Mouse (Mus musculus) erythroblast, embryonic 14.5 days (primary cell): ENCODE results near the gene Vinac1. TPM values are rescaled to one million over a fixed set of nuclear protein-coding genes. Genes with fewer than 3 reads are reported as not detected.

ENCODE experiments used
- H3K27me3 ChIP-seq: 2 replicates; pipeline ENCODE4 v1.6.1; 2012; ENCODE audit warnings: inconsistent platforms; ENCODE audit not compliant: control insufficient read depth
- H3K36me3 ChIP-seq: 2 replicates; pipeline ENCODE4 v1.6.1; 2012; ENCODE audit warnings: mild to moderate bottlenecking, inconsistent platforms; ENCODE audit not compliant: control insufficient read depth
- H3K4me1 ChIP-seq: 2 replicates; pipeline ENCODE4 v1.6.1; 2012; ENCODE audit warnings: inconsistent platforms; ENCODE audit not compliant: control insufficient read depth
- H3K4me3 ChIP-seq: replicated peaks from 2 replicates; pipeline ENCODE3; 2012; ENCODE audit warnings: moderate library complexity, mild to moderate bottlenecking, inconsistent platforms
- H3K9me3 ChIP-seq: 2 replicates; pipeline ENCODE4 v1.6.1; 2012; ENCODE audit warnings: low read length, inconsistent platforms, mixed read lengths; ENCODE audit not compliant: control insufficient read depth
- GATA1 ChIP-seq: IDR thresholded peaks from 2 replicates; pipeline ENCODE4 v1.6.1; 2012; ENCODE audit warnings: low read length, inconsistent platforms, mixed read lengths
- TAL1 ChIP-seq: IDR thresholded peaks from 3 replicates; pipeline ENCODE4 v1.6.1; 2012; ENCODE audit warnings: low read length, inconsistent platforms, mixed read lengths
- polyA plus RNA-seq: library from polyadenylated mRNA; stranded (reverse); fragments of >175 nt; gene quantifications from 2 replicates; pipeline ENCODE4 v1.2.3, GENCODE M21; 2012

Gene Vinac1
- polyA plus RNA-seq, 1 experiment = not detected

GRCm38 (mm10) chr2:129006194-129006749, 41.7 kb downstream of the Vinac1 start:
- TF ChIP-seq GATA1 (no peak), TAL1 (no peak)
- Histone ChIP-seq H3K4me1 (peaks cover 21% of the 10 kb centered on the region), H3K27me3 (no peaks in the 10 kb centered on the region), H3K4me3 (no peak overlapping the region), H3K9me3 (no peaks in the 10 kb centered on the region), H3K36me3 (no peaks in the 10 kb centered on the region)

- H3K27me3 ChIP-seq = no peaks in the 10 kb centered on the region
- no peak for TF ChIP-seq TAL1
- no peak for TF ChIP-seq GATA1
- H3K4me1 ChIP-seq = peaks cover 19% of the 10 kb centered on the region
- no peaks in the 10 kb centered on the region for H3K9me3 ChIP-seq
- H3K4me3 ChIP-seq = no peak overlapping the region
- no peaks in the 10 kb centered on the region for H3K36me3 ChIP-seq
These were observed 43.1 kb downstream of the Vinac1 start for GRCm38 (mm10) chr2:129004872-129005271.

DNA sequence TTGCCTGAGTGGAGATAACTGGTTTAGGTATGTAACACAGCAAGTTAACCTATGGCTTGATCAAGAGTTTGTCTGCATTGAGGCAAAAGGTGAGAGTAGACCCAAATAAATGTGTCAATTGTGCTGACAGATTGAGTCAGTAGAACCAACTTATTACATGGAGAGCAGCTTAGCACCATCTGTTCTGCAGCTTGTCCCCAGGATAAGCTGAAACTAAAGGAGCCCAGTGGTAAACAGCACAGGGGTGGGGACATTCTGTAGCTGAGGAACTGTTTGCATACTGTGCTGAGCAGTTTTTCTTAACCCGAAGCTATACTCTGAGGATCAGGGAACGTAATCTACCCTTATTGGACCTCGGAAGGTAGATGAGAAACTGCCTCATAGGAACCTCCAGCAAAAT, 63.2 kb downstream of the Vinac1 start:
- Histone ChIP-seq H3K27me3 (no peaks in the 10 kb centered on the region), H3K36me3 (no peaks in the 10 kb centered on the region), H3K4me1 (no peaks in the 10 kb centered on the region), H3K4me3 (no peak overlapping the region), H3K9me3 (no peaks in the 10 kb centered on the region)
- no peak for TF ChIP-seq GATA1
- TF ChIP-seq TAL1 = no peak

GRCm38 (mm10) chr2:128975572-128975971, 72.4 kb downstream of the Vinac1 start:
- H3K4me1 ChIP-seq = no peaks in the 10 kb centered on the region; the same call in 1 of the 2 replicates
- TF ChIP-seq GATA1 (no peak), TAL1 (no peak)
- H3K9me3 ChIP-seq = no peaks in the 10 kb centered on the region
- H3K36me3 ChIP-seq = no peaks in the 10 kb centered on the region
- H3K27me3 ChIP-seq = no peaks in the 10 kb centered on the region
- H3K4me3 ChIP-seq = no peak overlapping the region

Other genes starting within 250 kb of the Vinac1 start
- gene Tmem87b, start 230.1 kb downstream of the Vinac1 start, polyA plus RNA-seq = 0.05 and 0.08 TPM in 2 replicates
- not detected in 2 replicates for gene Fbln7, start 185.2 kb downstream of the Vinac1 start, polyA plus RNA-seq
- gene Zc3h8, start 104.1 kb downstream of the Vinac1 start, polyA plus RNA-seq = not detected in 2 replicates
- 0.17 and 0.26 TPM in 2 replicates for gene Zc3h6, start 80.8 kb downstream of the Vinac1 start, polyA plus RNA-seq
- gene Gm10762, start 80.4 kb downstream of the Vinac1 start, polyA plus RNA-seq = 0.26 and 0.27 TPM in 2 replicates
- gene Ttl, start 17.8 kb upstream of the Vinac1 start, polyA plus RNA-seq = 0.05 and 0.06 TPM in 2 replicates
- gene Polr1b, start 52.8 kb upstream of the Vinac1 start, polyA plus RNA-seq = 0.15 TPM in 2 replicates
- 0.43 and 1.6 TPM in 2 replicates for gene Chchd5, start 81.5 kb upstream of the Vinac1 start, polyA plus RNA-seq
- gene Slc20a1, start 150.6 kb upstream of the Vinac1 start, polyA plus RNA-seq = 13.6 and 18.4 TPM in 2 replicates
- gene Ckap2l, start 249.0 kb upstream of the Vinac1 start, polyA plus RNA-seq = 3.9 and 5.0 TPM in 2 replicates